Mouse (Mus musculus): ENCODE measurements at regions not wholly inside any gene's neighbourhood (a gene's known extent, or its start where the extent isn't known, plus 50 kb on each side); places are given as distances from the start of the nearest gene placed in this dataset.

DNA sequence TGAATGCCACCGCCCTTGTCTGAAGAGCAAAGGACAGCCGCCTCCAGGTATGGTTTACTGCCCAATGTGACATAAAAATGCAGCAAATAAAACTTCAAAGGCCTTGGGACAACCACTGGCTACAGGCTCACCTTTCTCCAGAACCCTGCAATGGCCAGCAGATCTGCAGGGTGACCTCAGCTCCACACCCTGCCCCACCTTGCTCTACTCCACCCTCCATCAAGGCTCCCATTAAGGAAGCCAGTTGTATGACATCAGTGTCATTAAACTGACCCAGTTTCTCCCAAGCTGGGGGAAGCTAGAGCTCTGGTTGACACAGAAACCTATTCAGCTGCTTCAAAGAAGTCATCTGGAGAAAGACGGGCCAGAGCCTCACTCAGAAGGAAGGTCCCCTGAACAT is 310.2 kb downstream of the Tbc1d1 start:
- Histone ChIP-seq H3K4me3 (replicated peaks; ENCODE audit: insufficient read depth, low read depth, low read length) (no peak overlapping the region), H3K27me3 (ENCODE audit: control insufficient read depth, insufficient read depth, low read length) (no peaks in the 10 kb centered on the region), H3K27ac (ENCODE audit: insufficient read depth, low read length) (no peak overlapping the region), H3K4me1 (ENCODE audit: control insufficient read depth, insufficient read depth, low read length) (no peaks in the 10 kb centered on the region)
- TF ChIP-seq CTCF (IDR thresholded peaks at IDR 0.05; ENCODE audit: borderline replicate concordance, insufficient read depth, low read depth, low read length), result no peak
- no peak for TF ChIP-seq POLR2A (IDR thresholded peaks at IDR 0.05; ENCODE audit: borderline replicate concordance, insufficient read depth, low read length)
- no peak for DNase-seq
- WGBS, result 95% methylated on average over 3 of the region's 3 CpGs

DNA sequence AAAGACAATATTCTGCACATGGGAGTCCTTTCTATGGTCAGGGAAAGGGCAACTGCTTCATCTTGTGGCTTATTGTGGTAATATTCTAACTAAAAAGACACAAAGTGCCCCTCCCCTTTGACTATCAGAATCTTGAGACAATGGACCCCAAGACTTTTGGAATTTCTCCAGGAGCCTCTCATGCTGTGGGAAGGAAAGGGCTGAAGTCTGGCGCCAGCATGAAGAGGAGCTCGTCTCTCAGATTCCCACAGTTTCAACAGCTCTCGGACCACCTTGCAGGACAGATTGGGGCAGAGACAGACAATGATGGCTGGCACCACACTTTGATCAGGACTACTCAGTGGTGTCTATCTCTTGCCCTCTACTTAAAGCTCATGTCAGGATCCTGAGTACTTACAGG is 311.8 kb downstream of the Tbc1d1 start:
- 35% methylated on average over 3 of the region's 3 CpGs for WGBS
- H3K4me3 ChIP-seq (replicated peaks; ENCODE audit: insufficient read depth, low read depth, low read length), result no peak overlapping the region
- no peak for DNase-seq

DNA sequence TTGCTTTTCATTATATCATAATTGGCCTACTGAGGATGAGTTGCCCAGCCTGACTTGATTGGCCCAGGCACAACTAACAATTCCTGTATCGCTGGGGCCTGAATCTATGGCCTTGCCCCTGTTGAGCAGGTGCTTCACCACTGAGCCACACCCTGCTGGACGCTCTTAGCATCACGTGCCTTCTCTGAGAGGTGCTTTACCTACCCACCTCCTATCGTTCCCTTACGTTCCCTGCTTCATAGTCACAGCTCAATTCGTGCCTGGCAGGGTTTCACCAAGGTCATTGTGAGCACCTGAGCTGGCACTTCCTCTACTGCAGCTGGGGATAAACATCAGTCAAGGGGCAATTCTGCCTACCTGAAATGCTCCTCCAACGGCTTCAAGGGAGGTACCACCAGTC is 312.2 kb downstream of the Tbc1d1 start:
- WGBS, result 83% methylated on average over 7 of the region's 7 CpGs

More for the DNA sequence above, 311.8 kb downstream of the Tbc1d1 start:
- TF ChIP-seq POLR2A (IDR thresholded peaks at IDR 0.05; ENCODE audit: borderline replicate concordance, insufficient read depth, low read length) (no peak), CTCF (IDR thresholded peaks at IDR 0.05; ENCODE audit: borderline replicate concordance, insufficient read depth, low read depth, low read length) (no peak)
- no peaks in the 10 kb centered on the region for H3K4me1 ChIP-seq (ENCODE audit: control insufficient read depth, insufficient read depth, low read length)
- H3K27me3 ChIP-seq (ENCODE audit: control insufficient read depth, insufficient read depth, low read length), result no peaks in the 10 kb centered on the region
- no peak overlapping the region for H3K27ac ChIP-seq (ENCODE audit: insufficient read depth, low read length)

GRCm38 (mm10) chr5:64472008-64472407 is 315.9 kb downstream of the Tbc1d1 start:
- 80% methylated on average over 3 of the region's 3 CpGs for WGBS
- no peak overlapping the region for H3K27ac ChIP-seq (ENCODE audit: insufficient read depth, low read length)
- no peak overlapping the region for H3K4me3 ChIP-seq (replicated peaks; ENCODE audit: insufficient read depth, low read depth, low read length)
- no peaks in the 10 kb centered on the region for H3K4me1 ChIP-seq (ENCODE audit: control insufficient read depth, insufficient read depth, low read length)
- TF ChIP-seq CTCF (IDR thresholded peaks at IDR 0.05; ENCODE audit: borderline replicate concordance, insufficient read depth, low read depth, low read length) (no peak), POLR2A (IDR thresholded peaks at IDR 0.05; ENCODE audit: borderline replicate concordance, insufficient read depth, low read length) (no peak)
- no peaks in the 10 kb centered on the region for H3K27me3 ChIP-seq (ENCODE audit: control insufficient read depth, insufficient read depth, low read length)
- no peak for DNase-seq

More for the DNA sequence above, 312.2 kb downstream of the Tbc1d1 start:
- H3K4me1 ChIP-seq (ENCODE audit: control insufficient read depth, insufficient read depth, low read length), result no peaks in the 10 kb centered on the region
- no peak overlapping the region for H3K27ac ChIP-seq (ENCODE audit: insufficient read depth, low read length)
- DNase-seq, result no peak
- H3K27me3 ChIP-seq (ENCODE audit: control insufficient read depth, insufficient read depth, low read length), result no peaks in the 10 kb centered on the region
- H3K4me3 ChIP-seq (replicated peaks; ENCODE audit: insufficient read depth, low read depth, low read length), result no peak overlapping the region
- no peak for TF ChIP-seq POLR2A (IDR thresholded peaks at IDR 0.05; ENCODE audit: borderline replicate concordance, insufficient read depth, low read length)
- TF ChIP-seq CTCF (IDR thresholded peaks at IDR 0.05; ENCODE audit: borderline replicate concordance, insufficient read depth, low read depth, low read length), result no peak

- no peaks in the 10 kb centered on the region for H3K4me1 ChIP-seq (ENCODE audit: control insufficient read depth, insufficient read depth, low read length)
- H3K27ac ChIP-seq (ENCODE audit: insufficient read depth, low read length), result no peak overlapping the region
- DNase-seq, result no peak
- H3K27me3 ChIP-seq (ENCODE audit: control insufficient read depth, insufficient read depth, low read length), result no peaks in the 10 kb centered on the region
- 82% methylated on average over 10 of the region's 10 CpGs for WGBS
- TF ChIP-seq CTCF (IDR thresholded peaks at IDR 0.05; ENCODE audit: borderline replicate concordance, insufficient read depth, low read depth, low read length), result no peak
- TF ChIP-seq POLR2A (IDR thresholded peaks at IDR 0.05; ENCODE audit: borderline replicate concordance, insufficient read depth, low read length), result no peak
- no peak overlapping the region for H3K4me3 ChIP-seq (replicated peaks; ENCODE audit: insufficient read depth, low read depth, low read length)
Measured at GRCm38 (mm10) chr5:64472415-64472814, 316.3 kb downstream of the Tbc1d1 start.

- no peak for DNase-seq
- H3K27ac ChIP-seq (ENCODE audit: insufficient read depth, low read length), result no peak overlapping the region
- 97% methylated on average over 1 of the region's 1 CpGs for WGBS
- no peaks in the 10 kb centered on the region for H3K27me3 ChIP-seq (ENCODE audit: control insufficient read depth, insufficient read depth, low read length)
- H3K4me1 ChIP-seq (ENCODE audit: control insufficient read depth, insufficient read depth, low read length), result no peaks in the 10 kb centered on the region
- TF ChIP-seq POLR2A (IDR thresholded peaks at IDR 0.05; ENCODE audit: borderline replicate concordance, insufficient read depth, low read length), result no peak
- TF ChIP-seq CTCF (IDR thresholded peaks at IDR 0.05; ENCODE audit: borderline replicate concordance, insufficient read depth, low read depth, low read length), result no peak
- no peak overlapping the region for H3K4me3 ChIP-seq (replicated peaks; ENCODE audit: insufficient read depth, low read depth, low read length)
Measured at GRCm38 (mm10) chr5:64474868-64475267, 318.8 kb downstream of the Tbc1d1 start.

DNA sequence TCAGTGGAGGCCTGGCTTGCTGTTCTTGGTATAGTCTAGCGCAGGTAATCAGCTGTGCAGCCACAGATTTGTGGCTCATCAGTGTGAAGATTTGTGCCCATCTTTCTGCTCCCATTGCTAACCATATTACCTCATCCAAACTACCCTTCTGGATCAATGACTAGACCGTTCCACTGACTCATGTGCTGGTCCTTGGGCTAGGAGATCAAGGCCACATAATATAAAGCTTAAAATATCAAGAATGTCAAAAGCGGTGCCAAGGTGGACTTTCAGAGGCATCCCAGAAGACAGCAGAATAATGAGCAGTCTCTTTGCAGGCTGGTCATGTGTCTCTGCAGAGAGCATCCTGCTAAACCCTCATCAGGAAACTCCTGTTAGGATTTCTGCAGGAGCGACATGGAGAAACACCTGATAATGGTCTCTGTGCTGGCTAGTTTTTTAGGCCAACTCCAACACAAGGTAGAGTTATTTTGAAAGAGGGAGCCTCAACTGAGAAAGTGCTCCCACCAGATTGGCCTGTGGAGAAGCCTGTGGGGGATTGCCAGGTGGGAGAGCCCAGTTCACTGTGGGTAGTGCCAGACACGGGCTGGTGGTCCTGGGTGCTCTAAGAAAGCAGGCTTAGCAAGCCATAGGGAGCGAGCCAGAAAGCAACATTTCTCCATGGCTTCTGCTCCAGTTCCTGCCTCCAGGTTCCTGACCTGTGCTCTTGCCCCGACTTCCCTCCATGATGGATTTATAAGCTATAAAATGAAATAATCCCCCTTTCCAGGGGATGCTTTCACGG is 319.8 kb downstream of the Tbc1d1 start:
- H3K4me3 ChIP-seq (replicated peaks; ENCODE audit: insufficient read depth, low read depth, low read length), result no peak overlapping the region
- no peak for DNase-seq
- TF ChIP-seq CTCF (IDR thresholded peaks at IDR 0.05; ENCODE audit: borderline replicate concordance, insufficient read depth, low read depth, low read length), result no peak
- no peak for TF ChIP-seq POLR2A (IDR thresholded peaks at IDR 0.05; ENCODE audit: borderline replicate concordance, insufficient read depth, low read length)
- H3K27ac ChIP-seq (ENCODE audit: insufficient read depth, low read length), result no peak overlapping the region
- H3K27me3 ChIP-seq (ENCODE audit: control insufficient read depth, insufficient read depth, low read length), result no peaks in the 10 kb centered on the region
- 62% methylated on average over 8 of the region's 8 CpGs for WGBS
- no peaks in the 10 kb centered on the region for H3K4me1 ChIP-seq (ENCODE audit: control insufficient read depth, insufficient read depth, low read length)

GRCm38 (mm10) chr5:64476641-64477369 is 320.7 kb downstream of the Tbc1d1 start:
- no peak overlapping the region for H3K4me3 ChIP-seq (replicated peaks; ENCODE audit: insufficient read depth, low read depth, low read length)
- no peak overlapping the region for H3K27ac ChIP-seq (ENCODE audit: insufficient read depth, low read length)
- TF ChIP-seq CTCF (IDR thresholded peaks at IDR 0.05; ENCODE audit: borderline replicate concordance, insufficient read depth, low read depth, low read length) (no peak), POLR2A (IDR thresholded peaks at IDR 0.05; ENCODE audit: borderline replicate concordance, insufficient read depth, low read length) (no peak)
- H3K4me1 ChIP-seq (ENCODE audit: control insufficient read depth, insufficient read depth, low read length), result no peaks in the 10 kb centered on the region
- no peaks in the 10 kb centered on the region for H3K27me3 ChIP-seq (ENCODE audit: control insufficient read depth, insufficient read depth, low read length)
- no peak for DNase-seq
- 61% methylated on average over 11 of the region's 11 CpGs for WGBS
